20 mouse cellular contexts compared by ENCODE assay signal in genomic region chr12:69267956-69268632, GRCm38 (mm10). TPM values are rescaled to one million over a fixed set of nuclear protein-coding genes. Genes with fewer than 3 reads are reported as not detected.
DNase-seq lines count a peak whose midpoint lies in the region; ATAC-seq lines count a peak whose summit lies in the region.
"Had no signal": no experiment of that assay in that cellular context is flagged by ENCODE, and none has a peak within 500 bp of the region (broad histone marks: within the 10 kb centered on the region; RNA-seq: fewer than 3 reads in every experiment).

No protein-coding gene starts in this region.

- peak; percentile 62; the same call in 1 of the 2 replicates for ATAC-seq in frontal cortex, adult (ENCODE audit: low TSS enrichment)
- ATAC-seq: inflammation-experienced regulatory T-cells, adult 6 months; midbrain, embryonic 13.5 days; Patski had no signal

- intact Hi-C loops in left cerebral cortex, postnatal 25 days (cut with DNase I) = no loop called here

- no peak for DNase-seq in frontal cortex, postnatal 14 days (ENCODE audit: low spot score in 2 of 2)
- peak; percentile 16 to 31 for DNase-seq in left cerebral cortex, postnatal 25 days (ENCODE audit: low spot score in 2 of 2)
- no peak for DNase-seq in left cerebral cortex, adult 8-10 months (ENCODE audit: low spot score in 2 of 2)
- DNase-seq in right cerebral cortex, postnatal 4 days = peak; percentile 8
- DNase-seq in right cerebral cortex, postnatal 36 days (ENCODE audit: low spot score in 2 of 2) = no peak
- DNase-seq in gastrocnemius, adult 8-10 months (ENCODE audit: low spot score in 2 of 2) = no peak
- DNase-seq: adrenal gland, postnatal 14 days; cerebellum, adult 18-20 months; cerebellum, postnatal 10 days; gastrocnemius, adult 2 months; heart, postnatal 14 days; kidney, adult 11 months; kidney, postnatal 14 days; lung, postnatal 36 days; right cerebral cortex, adult 18-20 months; thymus, postnatal 25 days had no signal

RNA-seq across cellular contexts. Expression of gene Klhdc1, which starts 27.1 kb away (rescaled TPM):
- total RNA-seq in left cerebral cortex, postnatal 25 days (2021) = 10 to 100 TPM; 18.8 to 20.3 TPM
- total RNA-seq in left cerebral cortex, adult 8-10 months (2022) = 10 to 100 TPM; 21.8 to 23.6 (median 22.9) TPM
- total RNA-seq in gastrocnemius, adult 8-10 months (2022) = 10 to 100 TPM; 22.0 to 28.8 (median 24.8) TPM

RNA-seq across cellular contexts. Expression of gene Klhdc2, which starts 28.4 kb away (rescaled TPM):
- total RNA-seq in left cerebral cortex, postnatal 25 days (2021) = 100 to 1,000 TPM; 131 to 141 TPM
- total RNA-seq in left cerebral cortex, adult 8-10 months (2022) = 100 to 1,000 TPM; 126 to 141 (median 133) TPM
- 100 to 1,000 TPM; 110 to 144 (median 128) TPM for total RNA-seq in gastrocnemius, adult 8-10 months (2022)

RNA-seq across cellular contexts. Expression of gene Pole2, which starts 40.1 kb away (rescaled TPM):
- total RNA-seq in left cerebral cortex, postnatal 25 days (2021) = under 1 TPM; 0.48 to 0.76 TPM
- under 1 TPM; 0.18 to 0.63 (median 0.32) TPM for total RNA-seq in left cerebral cortex, adult 8-10 months (2022)
- under 1 TPM in 3 of 4 experiments, not detected in 1; 0.15 to 0.27 (median 0.24) TPM for total RNA-seq in gastrocnemius, adult 8-10 months (2022)

Comparison
In these comparisons a context has a peak if more than half of its experiments do, and no peak if none do; other contexts are left out.
1. DNase-seq: peak in left cerebral cortex, postnatal 25 days (2 of 2) and right cerebral cortex, postnatal 4 days (single experiment); none in frontal cortex, postnatal 14 days (0 of 2), left cerebral cortex, adult 8-10 months (0 of 2), right cerebral cortex, postnatal 36 days (0 of 2) and gastrocnemius, adult 8-10 months (0 of 2).